Mouse (Mus musculus) brain, embryonic 14.5 days (tissue): ENCODE data around the gene Tpt1. TPM values are rescaled to one million over a fixed set of nuclear protein-coding genes. Genes with fewer than 3 reads are reported as not detected.

ENCODE experiments used
- DNase-seq: peaks from one replicate; pipeline ENCODE4 v3.0.0-alpha.2; 2011; ENCODE audit warnings: low read depth
- CTCF ChIP-seq: fragments of 200-500 bp; IDR thresholded peaks from 2 replicates; pipeline ENCODE4 v1.5.1; 2012; ENCODE audit warnings: inconsistent platforms, mild to moderate bottlenecking, moderate library complexity, borderline replicate concordance; ENCODE audit not compliant: insufficient read depth, insufficient read length; ENCODE audit errors: extremely low read depth
- POLR2A ChIP-seq: fragments of 200-500 bp; IDR thresholded peaks from 2 replicates; pipeline ENCODE4 v1.6.1; 2012; ENCODE audit warnings: mild to moderate bottlenecking, inconsistent platforms, borderline replicate concordance; ENCODE audit not compliant: poor library complexity, insufficient read depth, insufficient read length, severe bottlenecking; ENCODE audit errors: extremely low read depth
- polyA plus RNA-seq: library from polyadenylated mRNA; depleted of rRNA; stranded (reverse); fragments of >200 nt; gene quantifications from 2 replicates; pipeline ENCODE4 v1.2.3, GENCODE M21; 2012

Tpt1 gene
- polyA plus RNA-seq, 1 experiment, result 1,780 TPM

DNA sequence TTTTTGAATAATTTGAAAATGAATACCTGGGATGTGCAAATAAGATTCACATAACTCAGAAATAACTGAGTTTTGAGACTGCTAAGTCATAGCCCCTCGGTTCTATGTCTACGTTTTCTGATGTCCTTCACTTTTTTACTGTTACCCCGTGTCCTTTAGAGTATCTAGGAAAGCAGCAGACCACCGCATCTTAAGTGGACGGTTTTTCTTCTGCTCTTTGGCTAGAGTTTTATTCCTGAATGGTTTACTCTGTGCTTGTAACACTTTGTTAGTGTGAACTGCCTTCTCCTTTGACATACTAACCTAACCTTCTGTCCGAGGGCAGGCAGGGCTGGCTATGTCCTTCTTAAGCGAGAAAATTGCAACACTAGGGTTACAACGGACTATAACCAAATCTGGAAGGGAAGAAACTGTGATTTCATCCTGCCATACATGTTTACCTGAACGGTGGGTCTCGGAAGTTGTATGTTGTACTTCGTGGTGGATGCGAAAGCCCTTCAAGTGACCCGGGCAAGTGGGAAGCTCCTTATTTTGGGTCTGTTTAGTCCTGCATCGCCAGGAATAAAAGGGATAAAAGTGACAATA lies 690 bp upstream of the Tpt1 start:
- DNase-seq, result no peak
- TF ChIP-seq CTCF, result no peak
- no peak for TF ChIP-seq POLR2A

DNA sequence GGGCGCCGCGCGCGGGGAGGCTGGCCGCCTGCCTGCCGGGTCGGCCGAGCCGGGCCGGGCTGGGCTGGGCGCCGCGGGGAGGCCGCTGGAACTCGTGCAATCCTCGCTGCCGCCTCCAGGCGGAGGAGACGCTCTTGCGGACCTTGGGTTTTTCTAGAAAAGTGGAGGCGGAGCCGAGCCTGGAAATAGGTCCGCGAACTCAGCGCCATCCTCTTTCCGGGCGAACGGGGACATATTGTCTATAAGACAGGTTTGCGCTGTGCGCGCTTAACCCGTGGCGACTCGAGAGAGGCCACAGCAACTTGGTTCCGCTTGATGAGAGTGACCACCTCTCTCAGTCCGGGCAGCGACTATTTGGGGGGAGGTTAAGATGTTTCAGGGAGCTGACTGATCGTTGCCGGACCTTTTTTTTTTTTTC lies 814 bp downstream of the Tpt1 start:
- peak; percentile 93 for DNase-seq
- TF ChIP-seq CTCF (peak; percentile 61), POLR2A (no peak)

DNA sequence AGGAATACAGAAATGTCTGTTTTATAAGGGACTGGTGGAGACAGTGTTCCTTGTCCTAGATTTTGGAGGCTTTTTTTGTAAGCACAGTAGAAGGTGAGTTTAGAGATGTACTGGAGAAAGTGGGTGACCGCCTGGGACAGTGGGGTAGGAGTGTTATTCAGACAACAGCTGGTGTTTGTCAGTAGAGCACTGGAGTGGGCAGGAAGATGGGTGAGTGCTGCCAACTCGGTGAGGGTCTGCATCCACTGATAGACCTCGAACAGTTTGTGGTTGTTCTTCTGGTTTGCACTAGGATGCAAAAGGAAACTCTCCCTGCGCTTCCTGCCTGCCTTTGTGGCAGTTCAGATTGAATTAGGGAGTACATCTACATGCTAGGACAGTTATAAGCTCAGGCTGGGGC lies 2.8 kb downstream of the Tpt1 start:
- DNase-seq, result no peak
- TF ChIP-seq POLR2A (no peak), CTCF (no peak)

DNA sequence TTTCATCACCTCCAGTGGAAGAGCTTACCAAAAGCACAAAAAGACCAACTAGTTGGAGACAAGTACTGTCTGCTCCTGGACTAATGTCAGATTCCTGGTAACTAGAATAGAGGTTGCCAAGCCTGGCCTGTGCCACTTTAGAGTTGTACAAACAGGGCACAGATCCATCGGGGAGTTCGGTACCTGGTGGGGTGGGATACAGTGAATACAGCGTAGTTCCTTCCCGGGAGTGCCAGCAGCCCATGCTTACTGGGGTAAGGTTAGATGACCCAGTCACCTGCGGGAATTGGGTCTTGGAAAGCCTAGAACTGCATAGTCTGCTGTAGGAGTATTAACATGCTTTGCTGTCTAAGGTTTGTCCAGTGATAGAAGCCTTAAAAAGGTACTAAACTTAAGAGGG lies 3.6 kb downstream of the Tpt1 start:
- no peak for TF ChIP-seq CTCF
- TF ChIP-seq POLR2A, result no peak
- no peak for DNase-seq

DNA sequence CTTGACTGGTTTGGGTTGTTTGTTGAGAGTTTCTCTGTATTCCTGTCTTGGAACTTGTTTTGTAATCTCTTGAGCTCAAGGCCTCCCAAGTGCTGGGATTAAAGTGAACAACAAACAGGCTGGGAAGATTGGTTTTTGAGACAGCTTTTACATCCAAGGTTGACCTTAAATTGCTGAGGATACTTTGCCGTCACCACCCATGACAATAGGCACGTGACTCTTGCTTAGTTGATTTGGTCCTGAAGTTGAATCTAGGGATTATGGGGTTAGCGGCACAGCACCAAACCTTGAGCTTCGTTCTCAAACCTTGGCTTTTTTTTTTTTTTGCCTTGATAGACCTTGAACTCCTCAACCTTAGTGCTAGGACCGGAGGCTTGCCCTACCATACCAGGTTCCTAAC lies 4.3 kb downstream of the Tpt1 start:
- no peak for TF ChIP-seq POLR2A
- TF ChIP-seq CTCF, result no peak
- DNase-seq, result no peak

DNA sequence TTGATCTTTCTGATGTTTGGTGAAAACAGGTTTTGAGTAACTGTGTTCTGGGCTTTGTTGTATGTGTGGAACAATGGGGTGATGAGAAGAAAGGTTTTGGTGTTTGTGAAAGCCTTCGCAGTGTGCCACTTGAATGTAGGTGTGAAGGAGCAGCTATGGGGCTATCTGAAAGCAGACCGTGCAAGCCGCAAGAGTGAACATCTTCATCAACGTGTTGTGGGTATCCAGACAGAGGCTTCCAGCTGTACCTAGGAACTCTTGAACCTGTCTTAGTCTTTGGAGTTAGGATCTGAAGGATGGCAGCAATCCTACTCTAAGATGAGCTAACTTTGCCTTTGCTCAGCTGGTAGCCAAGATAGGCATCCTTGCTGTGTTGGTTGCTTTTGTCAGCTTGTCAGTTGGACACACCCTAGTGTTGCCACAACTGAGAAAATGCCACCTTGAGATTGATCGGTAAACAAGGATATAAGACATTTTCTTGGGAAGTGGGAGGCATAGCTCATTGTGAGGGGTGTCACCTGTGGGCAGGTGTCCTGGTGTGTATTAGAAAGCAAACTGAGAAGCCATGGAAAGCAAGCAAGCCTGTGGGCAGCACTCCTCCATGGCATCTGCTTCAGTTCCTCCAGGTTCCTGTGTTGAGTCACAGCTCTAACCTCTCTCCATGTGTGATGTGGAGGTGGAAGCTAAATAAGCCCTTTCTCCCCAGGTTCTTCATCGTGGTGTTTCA lies 5.1 kb downstream of the Tpt1 start:
- TF ChIP-seq POLR2A (no peak), CTCF (no peak)
- DNase-seq, result no peak

DNA sequence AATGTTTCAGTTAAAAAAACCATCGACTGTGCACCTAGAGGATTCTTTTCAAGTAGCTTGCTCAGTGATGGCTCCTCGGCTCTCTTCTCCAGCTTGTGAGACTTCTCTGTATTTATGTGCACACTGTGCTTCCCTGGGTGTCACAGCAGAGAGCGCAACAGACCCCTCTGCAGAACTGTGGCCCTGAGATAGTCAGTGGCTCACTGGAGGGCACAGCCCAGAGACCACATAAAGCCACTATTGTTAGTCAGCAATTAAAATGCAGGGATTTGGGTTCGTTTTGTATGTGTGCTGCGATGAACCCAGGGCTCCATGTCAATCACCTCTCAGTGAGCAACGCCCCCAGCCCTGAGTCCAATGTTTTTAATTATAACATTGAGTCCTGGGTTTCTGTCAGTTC lies 5.9 kb downstream of the Tpt1 start:
- TF ChIP-seq POLR2A (no peak), CTCF (no peak)
- DNase-seq, result peak; percentile 75

DNA sequence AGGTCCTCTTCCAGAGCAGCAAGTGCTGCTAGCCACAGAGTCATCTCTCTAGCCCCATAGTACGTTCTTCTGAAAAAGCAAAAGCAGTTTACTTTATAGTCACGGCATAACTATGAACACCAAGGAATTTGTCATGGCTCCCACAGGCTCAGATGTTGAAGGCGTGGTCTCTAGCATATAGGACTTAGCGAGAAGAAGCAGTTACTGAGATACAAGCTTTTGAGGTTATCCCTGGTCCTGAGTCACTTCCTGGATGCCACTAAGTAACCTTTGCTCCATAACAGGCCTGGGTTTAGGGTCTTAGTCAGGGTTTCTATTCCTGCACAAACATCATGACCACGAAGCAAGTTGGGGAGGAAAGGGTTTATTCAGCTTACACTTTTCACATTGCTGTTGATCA lies 7.1 kb downstream of the Tpt1 start:
- TF ChIP-seq CTCF, result no peak
- no peak for TF ChIP-seq POLR2A
- DNase-seq, result no peak

DNA sequence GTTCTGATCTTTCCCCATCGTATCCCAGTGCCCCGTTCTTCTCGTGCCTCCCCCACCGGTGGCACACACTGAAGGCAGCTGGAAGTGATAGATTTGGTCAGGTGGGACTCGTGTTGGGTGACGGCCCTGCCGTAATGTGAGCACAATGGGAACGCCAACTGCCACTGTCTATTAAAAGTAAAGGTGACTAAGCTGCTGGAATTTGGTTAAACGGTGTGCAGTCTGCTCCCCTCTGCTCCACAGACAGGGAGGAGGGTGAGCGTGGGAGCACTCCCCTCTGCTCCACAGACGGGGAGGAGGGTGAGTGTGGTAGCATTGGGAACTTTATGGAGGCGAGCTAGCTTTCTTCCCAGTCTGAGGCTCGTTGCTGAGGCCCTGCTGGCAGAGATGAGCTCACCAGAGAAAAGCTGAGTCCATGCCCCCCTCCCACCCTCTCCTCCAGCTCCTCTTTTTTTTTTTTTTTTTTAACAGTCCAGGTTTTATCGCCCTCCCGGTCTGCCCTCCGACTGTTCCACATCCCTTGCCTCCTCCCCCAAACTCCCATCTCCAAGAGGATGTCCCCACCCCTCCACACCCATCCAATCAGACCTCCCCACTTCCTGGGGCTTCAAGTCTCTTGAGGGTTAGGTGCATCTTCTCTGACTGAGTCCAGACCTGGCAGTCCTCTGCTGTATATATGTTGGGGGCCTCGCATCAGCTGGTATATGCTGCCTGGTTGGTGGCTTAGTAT lies 10.5 kb downstream of the Tpt1 start:
- TF ChIP-seq POLR2A, result no peak
- no peak for TF ChIP-seq CTCF
- no peak for DNase-seq

DNA sequence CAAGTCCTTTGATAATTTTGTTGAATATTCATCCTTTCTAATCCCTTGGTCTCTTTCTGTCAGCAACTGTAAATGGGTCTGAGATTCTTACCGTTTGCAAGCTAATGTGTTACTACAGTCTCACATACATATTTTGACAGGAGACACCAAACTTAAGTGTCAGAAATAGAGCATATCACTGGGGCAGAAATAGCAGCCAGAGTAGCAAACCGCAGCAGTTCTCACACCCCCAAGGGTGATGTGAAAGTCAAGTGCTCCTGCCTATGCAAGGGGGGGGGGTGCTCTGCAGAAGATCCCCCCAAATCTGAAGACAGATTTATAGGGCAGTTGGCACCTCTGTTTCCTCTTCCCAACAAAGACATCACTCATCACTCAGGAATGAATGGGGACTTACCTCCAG lies 13.3 kb downstream of the Tpt1 start:
- DNase-seq, result no peak
- TF ChIP-seq CTCF (no peak), POLR2A (no peak)

DNA sequence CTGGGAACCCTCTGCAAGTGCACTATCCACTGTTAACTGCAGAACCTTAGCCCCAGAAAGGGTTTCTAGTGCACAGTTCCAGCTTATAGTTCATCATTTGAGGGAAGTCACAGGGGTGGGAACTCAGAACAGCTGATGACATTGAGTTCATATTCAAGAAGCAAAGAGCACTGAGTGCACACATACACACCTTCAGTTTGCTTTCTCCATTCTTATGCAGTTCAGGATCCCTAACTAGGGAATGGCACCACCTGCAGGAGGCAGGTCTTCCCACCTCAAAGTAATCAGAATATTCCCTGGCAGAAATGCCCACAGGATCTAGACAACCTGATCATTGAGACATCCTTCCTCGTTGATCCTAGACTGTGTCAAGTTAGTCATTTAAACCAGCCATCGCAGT lies 14.7 kb downstream of the Tpt1 start:
- no peak for TF ChIP-seq POLR2A
- no peak for TF ChIP-seq CTCF

More for the DNA sequence above, 14.7 kb downstream of the Tpt1 start:
- no peak for DNase-seq
